Comparison of ENCODE assay signal across 8 mouse cellular contexts in the genomic region with DNA sequence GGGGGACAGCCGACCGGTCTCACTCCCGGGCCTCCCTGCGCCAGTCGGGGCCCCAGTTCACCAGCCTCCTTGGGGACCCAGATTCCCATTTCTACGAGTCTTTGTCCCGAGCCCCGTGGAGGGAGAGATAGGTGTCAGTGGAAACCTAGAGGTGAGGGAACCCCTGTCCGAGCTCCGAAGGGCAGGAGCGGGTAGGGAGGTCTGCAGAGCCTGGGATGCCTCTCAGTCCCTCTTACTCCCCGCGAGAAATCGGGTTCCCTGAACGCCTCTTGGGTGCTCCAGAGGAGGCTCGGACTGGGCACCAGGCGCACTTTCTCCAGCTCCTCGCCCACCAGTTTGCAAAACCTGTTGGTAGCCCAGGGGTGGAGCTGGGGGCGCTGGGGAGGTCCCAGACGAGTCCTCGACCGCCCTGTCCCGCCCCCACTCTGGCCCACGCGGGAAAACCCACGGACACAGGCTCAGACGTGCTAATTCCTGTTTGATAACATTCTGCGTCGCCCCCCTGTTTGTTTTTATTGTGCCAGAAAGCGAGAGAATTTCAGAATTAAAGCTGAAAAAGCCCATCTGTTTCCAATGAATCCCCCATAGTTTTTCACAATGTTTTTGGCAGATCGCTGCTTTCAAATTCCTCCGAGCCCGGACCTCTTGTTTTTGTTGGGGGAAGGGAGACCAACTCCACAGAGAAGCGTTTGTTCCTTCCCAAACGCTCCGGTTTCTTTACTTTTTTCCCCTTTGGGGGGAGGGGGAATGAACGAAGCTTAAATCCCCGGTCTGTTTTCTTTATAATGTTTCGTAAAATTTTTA. TPM values are rescaled to one million over a fixed set of nuclear protein-coding genes. Genes with fewer than 3 reads are reported as not detected.
DNase-seq lines count a peak whose midpoint lies in the region; ATAC-seq and TF ChIP-seq lines count a peak whose summit lies in the region.

No protein-coding gene starts in this region.

- H3K9ac ChIP-seq in kidney, embryonic 14.5 days (ENCODE audit: low read depth, low read length) = peak overlapping the region; percentile 89
- H3K9ac ChIP-seq in intestine, embryonic 14.5 days (ENCODE audit: low read length) = peak overlapping the region; percentile 87
- H3K9ac ChIP-seq in lung, postnatal 0 days (replicated peaks; ENCODE audit: low read depth) = peak overlapping the region; percentile 72
- peak overlapping the region; percentile 66 for H3K9ac ChIP-seq in stomach, embryonic 15.5 days

- WGBS in kidney, embryonic 14.5 days = under 1% methylated on average over 38 of the region's 39 CpGs
- WGBS in intestine, embryonic 14.5 days = under 1% methylated on average over 39 of the region's 39 CpGs
- WGBS in lung, postnatal 0 days = under 1% methylated on average over 39 of the region's 39 CpGs
- under 1% methylated on average over 39 of the region's 39 CpGs for WGBS in stomach, embryonic 15.5 days

- peak; percentile 30 for ATAC-seq in kidney, embryonic 14.5 days (ENCODE audit: low FRiP score, low TSS enrichment)
- ATAC-seq in intestine, embryonic 14.5 days (replicated peaks; ENCODE audit: low FRiP score, low TSS enrichment, low read depth) = peak; percentile 40
- peak; percentile 22 for ATAC-seq in lung, postnatal 0 days
- no peak for ATAC-seq in stomach, embryonic 15.5 days (ENCODE audit: insufficient read depth, low FRiP score, low read depth)
- ATAC-seq in granulocyte monocyte progenitor cell, adult 5-6 weeks (replicated peaks; ENCODE audit: poor library complexity, severe bottlenecking) = no peak

- no peaks in the 10 kb centered on the region for H3K9me3 ChIP-seq in kidney, embryonic 14.5 days (ENCODE audit: control insufficient read depth, low read length)
- H3K9me3 ChIP-seq in intestine, embryonic 14.5 days (ENCODE audit: control insufficient read depth, low read length) = no peaks in the 10 kb centered on the region
- no peaks in the 10 kb centered on the region for H3K9me3 ChIP-seq in lung, postnatal 0 days (ENCODE audit: low read length)
- H3K9me3 ChIP-seq in stomach, embryonic 15.5 days = no peaks in the 10 kb centered on the region

- peak; percentile 50 for TF ChIP-seq EP300 in lung, postnatal 0 days (IDR thresholded peaks at IDR 0.05)

- peaks cover 14% of the 10 kb centered on the region; the same call in 1 of the 2 replicates for H3K4me1 ChIP-seq in kidney, embryonic 14.5 days (ENCODE audit: control insufficient read depth, insufficient read depth, low read length)
- H3K4me1 ChIP-seq in intestine, embryonic 14.5 days (replicated peaks; ENCODE audit: control insufficient read depth, insufficient read depth, low read length) = peaks cover 31% of the 10 kb centered on the region; the same call in 1 of the 2 replicates
- H3K4me1 ChIP-seq in lung, postnatal 0 days (ENCODE audit: insufficient read depth, low read depth, low read length) = peaks cover 7% of the 10 kb centered on the region
- H3K4me1 ChIP-seq in stomach, embryonic 15.5 days = peaks cover 21% of the 10 kb centered on the region

- no peak for TF ChIP-seq CTCF in lung, postnatal 0 days (IDR thresholded peaks at IDR 0.05)

- H3K27me3 ChIP-seq in kidney, embryonic 14.5 days (ENCODE audit: control insufficient read depth, insufficient read depth, low read length) = no peaks in the 10 kb centered on the region; the same call in 1 of the 2 replicates
- H3K27me3 ChIP-seq in intestine, embryonic 14.5 days (replicated peaks; ENCODE audit: control insufficient read depth, insufficient read depth, low read length) = no peaks in the 10 kb centered on the region
- H3K27me3 ChIP-seq in lung, postnatal 0 days (replicated peaks; ENCODE audit: insufficient read depth, low read length) = no peaks in the 10 kb centered on the region
- no peaks in the 10 kb centered on the region for H3K27me3 ChIP-seq in stomach, embryonic 15.5 days (replicated peaks)

- peak overlapping the region; percentile 84 for H3K4me2 ChIP-seq in kidney, embryonic 14.5 days (replicated peaks; ENCODE audit: low read depth, low read length)
- peak overlapping the region; percentile 90 for H3K4me2 ChIP-seq in intestine, embryonic 14.5 days (ENCODE audit: low read length)
- H3K4me2 ChIP-seq in lung, postnatal 0 days (replicated peaks; ENCODE audit: low read depth, low read length) = peak overlapping the region; percentile 94
- H3K4me2 ChIP-seq in stomach, embryonic 15.5 days = peak overlapping the region; percentile 73

- H3K4me3 ChIP-seq in kidney, embryonic 14.5 days (ENCODE audit: low read length) = peak overlapping the region; percentile 91
- H3K4me3 ChIP-seq in intestine, embryonic 14.5 days (ENCODE audit: low read depth, low read length) = peak overlapping the region; percentile 72
- peak overlapping the region; percentile 67 for H3K4me3 ChIP-seq in lung, postnatal 0 days (ENCODE audit: low read depth, low read length)
- peak overlapping the region; percentile 66 for H3K4me3 ChIP-seq in stomach, embryonic 15.5 days (replicated peaks)

- H3K36me3 ChIP-seq in kidney, embryonic 14.5 days (ENCODE audit: control insufficient read depth, insufficient read depth, low read length) = no peaks in the 10 kb centered on the region
- H3K36me3 ChIP-seq in intestine, embryonic 14.5 days (ENCODE audit: control insufficient read depth, insufficient read depth, low read length) = no peaks in the 10 kb centered on the region
- H3K36me3 ChIP-seq in lung, postnatal 0 days (ENCODE audit: insufficient read depth, low read length) = no peaks in the 10 kb centered on the region
- no peaks in the 10 kb centered on the region for H3K36me3 ChIP-seq in stomach, embryonic 15.5 days

- no peak for DNase-seq in kidney, adult 9 months
- DNase-seq in adrenal gland, postnatal 10 days = peak; percentile 54
- DNase-seq in forelimb bud, embryonic 11.5 days (ENCODE audit: low read depth, low spot score) = peak; percentile 83
- DNase-seq in intestine, embryonic 14.5 days (ENCODE audit: low spot score) = peak; percentile 82
- DNase-seq in lung, postnatal 0 days (ENCODE audit: low spot score) = peak; percentile 70

- H3K27ac ChIP-seq in kidney, embryonic 14.5 days (ENCODE audit: low read depth, low read length) = peak overlapping the region; percentile 95
- peak overlapping the region; percentile 83 for H3K27ac ChIP-seq in intestine, embryonic 14.5 days (ENCODE audit: low read depth)
- H3K27ac ChIP-seq in lung, postnatal 0 days (ENCODE audit: low read length) = peak overlapping the region; percentile 75
- peak overlapping the region; percentile 89 for H3K27ac ChIP-seq in stomach, embryonic 15.5 days

RNA-seq across cellular contexts. Expression of gene Rgma, which starts 16.4 kb away (rescaled TPM):
- polyA plus RNA-seq in kidney, embryonic 14.5 days (2014; fragmentation: Nextera tagmentation; extraction: Ambion mirVana) = 17.3 and 18.7 TPM in 2 replicates
- 10 to 100 TPM; 10.3 to 20.0 TPM for total RNA-seq in adrenal gland, postnatal 10 days (2021)
- 11.5 and 12.1 TPM in 2 replicates for polyA plus RNA-seq in intestine, embryonic 14.5 days (2014; fragmentation: Nextera tagmentation; extraction: Ambion mirVana)
- 4.8 and 5.9 TPM in 2 replicates for polyA plus RNA-seq in lung, postnatal 0 days (2015; fragmentation: Nextera tagmentation; extraction: Ambion mirVana)
- 12.1 and 14.9 TPM in 2 replicates for polyA plus RNA-seq in stomach, embryonic 15.5 days (2015; fragmentation: Nextera tagmentation; extraction: Ambion mirVana)
- not detected in 2 replicates for total RNA-seq in granulocyte monocyte progenitor cell, adult 5-6 weeks (2014; fragmentation: Nextera tagmentation)
- total RNA-seq in granulocyte monocyte progenitor cell, adult 5-6 weeks (2017) = not detected in 2 replicates

Comparison
In these comparisons a context has a peak if more than half of its experiments do, and no peak if none do; other contexts are left out.
1. ATAC-seq: peak in kidney, embryonic 14.5 days (single experiment), intestine, embryonic 14.5 days (single experiment) and lung, postnatal 0 days (single experiment); none in stomach, embryonic 15.5 days (single experiment) and granulocyte monocyte progenitor cell, adult 5-6 weeks (single experiment).
2. Peak in every context shown above with its lines, with median percentiles within 50 percentile points of each other: H3K27ac ChIP-seq, H3K4me2 ChIP-seq, H3K4me3 ChIP-seq and H3K9ac ChIP-seq.